Mouse (Mus musculus): Measurements from ENCODE around the gene Rasgef1b. TPM values are rescaled to one million over a fixed set of nuclear protein-coding genes. Genes with fewer than 3 reads are reported as not detected.

Rasgef1b gene
- total RNA-seq, 2 experiments from 2014 or later: 0.85 to 1.2 TPM

- ATAC-seq (ENCODE audit: poor library complexity, severe bottlenecking): no peak
Measured at GRCm38 (mm10) chr5:99271531-99271930, 457.3 kb downstream of the Rasgef1b start.

GRCm38 (mm10) chr5:99269131-99269530 is 459.7 kb downstream of the Rasgef1b start:
- ATAC-seq (ENCODE audit: poor library complexity, severe bottlenecking): 0 out of 2 replicates have a peak, but pooled peaks have one; percentile 14

- peak; percentile 79 for ATAC-seq (ENCODE audit: poor library complexity, severe bottlenecking)
Measured at GRCm38 (mm10) chr5:99267338-99267737, 461.5 kb downstream of the Rasgef1b start.

GRCm38 (mm10) chr5:99266301-99266700 is 462.6 kb downstream of the Rasgef1b start:
- peak; percentile 41 for ATAC-seq (ENCODE audit: poor library complexity, severe bottlenecking)

DNA sequence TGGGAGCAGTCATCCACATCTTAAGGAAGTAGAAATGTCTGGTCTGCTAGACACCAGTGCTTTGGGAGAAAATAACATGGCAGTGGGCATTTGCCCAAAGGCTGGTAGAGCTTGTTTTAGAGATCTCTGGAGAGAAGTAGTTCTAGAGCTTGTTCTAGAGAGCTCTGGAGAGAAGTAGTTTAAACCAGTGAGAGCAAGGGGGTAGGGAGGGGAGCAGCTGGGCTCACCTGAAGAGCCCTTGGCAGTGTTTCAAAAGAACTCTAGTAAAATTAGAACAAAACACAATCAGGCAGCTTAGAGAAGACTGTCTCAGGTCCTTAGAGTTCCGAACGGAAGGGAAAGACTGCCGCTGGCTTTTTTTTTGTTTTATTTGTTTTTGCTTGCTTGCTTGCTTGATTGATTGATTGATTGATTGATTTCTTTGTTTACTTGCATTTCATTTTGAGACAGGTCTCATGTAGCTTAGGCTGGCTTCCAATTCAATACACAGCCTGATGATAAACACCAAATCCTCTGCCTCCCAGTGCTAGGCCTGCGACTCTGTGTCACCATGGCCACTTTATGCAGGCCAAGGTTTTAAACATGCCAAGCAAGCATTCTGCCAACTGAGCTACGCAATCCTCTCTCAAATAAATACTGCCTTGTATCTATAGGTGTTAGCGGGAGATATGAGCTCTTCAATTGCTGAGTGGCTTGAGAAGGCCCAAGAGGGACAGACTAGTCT is 466.5 kb downstream of the Rasgef1b start:
- no peak for ATAC-seq (ENCODE audit: poor library complexity, severe bottlenecking)

DNA sequence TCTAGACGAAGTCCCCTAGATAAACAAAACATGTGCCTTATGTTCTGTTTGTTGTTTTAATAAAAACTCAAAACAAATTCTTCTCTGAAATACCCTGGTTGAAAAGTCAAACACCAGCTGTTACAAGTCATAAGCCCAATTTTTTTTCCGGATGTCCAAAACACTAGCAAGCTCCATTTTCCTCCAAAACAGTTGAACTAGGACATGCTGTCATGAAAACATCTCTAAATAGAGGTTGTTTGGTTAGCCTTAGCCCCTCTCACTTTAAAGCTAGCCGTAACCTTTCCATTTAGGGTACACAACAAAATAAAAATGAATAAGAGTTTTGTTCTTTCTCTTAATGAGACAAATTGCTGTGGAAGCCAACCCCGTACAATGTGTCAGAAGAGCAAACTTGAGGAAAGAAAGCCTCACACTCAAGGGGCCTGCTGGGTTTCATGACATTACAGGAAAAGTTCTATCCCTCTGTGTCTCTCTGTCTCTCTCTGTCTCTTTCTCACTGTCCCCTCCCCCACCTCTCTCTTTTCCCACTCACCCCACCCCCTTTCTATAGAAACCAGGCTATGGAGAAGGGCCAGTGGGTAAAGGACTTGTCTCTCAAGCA is 467.6 kb downstream of the Rasgef1b start:
- ATAC-seq (ENCODE audit: poor library complexity, severe bottlenecking): no peak

GRCm38 (mm10) chr5:99258003-99258500 is 470.8 kb downstream of the Rasgef1b start:
- ATAC-seq (ENCODE audit: poor library complexity, severe bottlenecking): no peak

GRCm38 (mm10) chr5:99252203-99253135 is 476.4 kb downstream of the Rasgef1b start:
- ATAC-seq (ENCODE audit: poor library complexity, severe bottlenecking): peak; percentile 90

DNA sequence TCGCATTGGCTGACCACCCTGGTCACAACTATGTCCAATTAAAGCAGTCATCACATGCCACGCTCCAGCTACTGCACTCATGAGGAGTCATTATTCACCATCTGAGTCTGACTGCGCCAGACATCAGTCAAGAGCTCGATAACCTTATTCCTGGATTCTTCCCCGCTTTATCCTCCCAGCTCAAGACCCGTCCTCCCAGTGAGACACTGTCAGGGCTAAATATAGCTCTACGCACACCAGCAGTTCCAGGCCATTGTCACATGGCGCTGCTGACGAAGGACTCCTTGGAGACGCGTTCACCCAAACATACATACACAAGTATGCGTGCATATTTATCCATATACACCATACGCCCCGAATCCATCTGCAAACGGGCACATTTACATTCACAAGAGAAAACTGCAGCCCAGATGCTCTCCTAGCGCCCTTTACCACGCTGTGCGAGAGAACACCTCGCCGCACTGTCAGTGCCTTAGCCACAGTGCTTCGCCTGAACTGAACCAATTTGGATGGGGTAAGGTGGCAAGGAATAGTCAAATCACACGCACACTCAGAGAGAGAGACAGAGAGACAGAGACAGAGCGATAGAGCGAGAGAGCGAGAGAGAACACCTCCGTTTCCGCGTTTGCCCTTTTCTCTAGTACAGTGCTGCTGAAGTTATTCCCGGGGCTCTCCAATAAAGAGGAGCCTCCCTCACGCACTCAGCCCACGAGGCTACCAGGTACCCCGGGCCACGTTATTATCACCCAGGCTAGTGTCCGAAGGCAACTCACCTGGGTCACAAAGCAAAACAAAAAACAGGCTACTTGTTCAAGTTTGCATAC is 477.3 kb downstream of the Rasgef1b start:
- ATAC-seq (ENCODE audit: poor library complexity, severe bottlenecking): no peak

DNA sequence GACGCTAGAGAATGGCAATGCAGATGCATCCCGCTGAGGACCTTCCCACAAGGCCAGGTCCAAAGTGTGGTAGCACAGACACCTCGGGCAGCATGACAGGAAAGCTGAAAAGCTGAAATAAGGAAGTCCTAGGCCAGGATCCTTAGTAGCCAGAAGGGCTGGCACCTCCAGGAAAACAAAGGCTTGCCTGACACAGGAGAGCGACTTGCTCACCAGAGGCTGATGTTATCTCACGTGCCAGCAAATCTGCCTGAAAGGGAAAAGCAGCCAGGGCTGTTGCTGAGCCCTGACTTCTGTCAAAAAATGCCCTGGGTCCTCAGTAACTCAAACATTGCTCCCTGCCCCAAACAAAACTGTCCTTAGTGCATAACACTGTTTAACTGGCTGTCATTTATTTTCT is 478.0 kb downstream of the Rasgef1b start:
- ATAC-seq (ENCODE audit: poor library complexity, severe bottlenecking): no peak

DNA sequence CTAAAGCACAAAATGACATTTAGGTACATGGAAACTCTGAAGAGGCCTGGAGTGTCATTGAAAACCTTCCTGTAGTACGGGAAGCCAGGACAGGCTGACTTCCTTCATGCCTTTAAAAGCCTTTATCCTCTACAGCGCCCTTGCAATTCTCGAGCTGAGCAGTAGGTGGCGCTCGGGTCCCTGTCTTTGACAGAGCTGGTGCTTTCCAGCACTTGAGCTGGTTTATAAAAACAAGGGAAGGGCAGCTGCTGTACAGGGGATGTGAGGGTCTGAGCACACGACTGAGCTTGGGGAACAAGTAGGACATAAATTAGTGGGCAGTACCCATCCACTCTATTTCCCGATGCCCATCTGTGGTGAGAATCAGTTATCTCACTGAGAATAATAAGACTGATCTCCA is 480.4 kb downstream of the Rasgef1b start:
- peak; percentile 67 for ATAC-seq (ENCODE audit: poor library complexity, severe bottlenecking)

- no peak for ATAC-seq (ENCODE audit: poor library complexity, severe bottlenecking)
Measured at GRCm38 (mm10) chr5:99247915-99248314, 480.9 kb downstream of the Rasgef1b start.

DNA sequence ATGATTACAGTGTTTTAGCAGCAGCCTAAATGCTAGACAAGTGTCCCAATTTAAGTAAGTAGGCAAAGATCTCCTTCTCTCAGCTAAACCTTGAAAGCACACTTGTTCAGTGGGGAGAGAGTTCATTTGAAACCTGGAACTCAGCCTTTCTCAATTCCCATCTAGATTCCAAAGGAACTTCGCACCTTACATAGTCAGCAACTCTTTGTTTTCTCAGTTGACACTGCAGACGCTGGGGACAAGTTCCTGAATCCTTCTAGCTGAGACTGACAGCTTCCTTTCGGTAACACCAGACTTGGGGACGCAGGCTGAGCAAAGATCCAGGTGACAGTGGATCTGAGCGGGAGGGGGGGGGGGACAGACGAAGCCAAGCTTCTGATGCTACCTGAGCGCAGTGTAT is 481.4 kb downstream of the Rasgef1b start:
- ATAC-seq (ENCODE audit: poor library complexity, severe bottlenecking): no peak

- ATAC-seq (ENCODE audit: poor library complexity, severe bottlenecking): no peak
Measured at GRCm38 (mm10) chr5:99246972-99247371, 481.9 kb downstream of the Rasgef1b start.

- no peak for ATAC-seq (ENCODE audit: poor library complexity, severe bottlenecking)
Measured at GRCm38 (mm10) chr5:99241988-99242740, 486.7 kb downstream of the Rasgef1b start.

DNA sequence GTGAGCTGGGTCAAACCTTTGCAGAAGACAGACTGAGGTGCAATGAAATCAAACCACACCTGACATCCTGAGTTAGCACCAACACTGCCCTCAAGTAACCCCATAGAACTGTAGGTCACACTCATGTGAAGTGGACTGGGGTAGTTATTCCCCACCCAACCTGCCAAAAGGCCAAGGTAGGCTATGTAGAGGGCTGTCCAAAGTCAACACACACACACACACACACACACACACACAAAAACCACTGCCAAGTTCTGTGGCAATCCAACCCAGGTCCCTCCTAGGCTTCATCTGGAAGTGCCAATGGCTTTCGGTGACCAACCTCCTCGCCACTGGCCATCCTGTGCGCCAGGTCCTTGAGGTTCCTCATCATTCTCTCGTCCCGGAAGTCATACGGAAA is 488.4 kb downstream of the Rasgef1b start:
- no peak for ATAC-seq (ENCODE audit: poor library complexity, severe bottlenecking)

DNA sequence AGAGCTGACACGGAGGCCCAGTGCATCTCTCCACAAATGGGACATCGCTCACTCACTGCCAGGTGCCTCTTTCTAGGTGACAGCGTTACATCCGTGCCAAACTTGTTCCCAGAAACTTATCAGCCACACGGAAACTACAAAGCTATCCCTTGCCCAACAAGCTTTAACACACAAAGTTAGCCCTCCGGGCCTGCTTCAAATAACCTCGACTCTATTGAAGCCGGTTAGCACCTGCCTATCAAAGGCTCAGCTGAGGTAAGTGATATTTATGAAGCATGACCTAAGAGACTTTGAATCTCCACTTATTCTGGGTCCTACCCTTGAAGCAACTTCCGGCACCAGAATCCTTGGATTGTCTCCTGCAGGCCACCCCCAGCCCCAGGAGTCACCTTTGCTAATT is 489.2 kb downstream of the Rasgef1b start:
- no peak for ATAC-seq (ENCODE audit: poor library complexity, severe bottlenecking)

GRCm38 (mm10) chr5:99238150-99238549 is 490.7 kb downstream of the Rasgef1b start:
- ATAC-seq (ENCODE audit: poor library complexity, severe bottlenecking): no peak

DNA sequence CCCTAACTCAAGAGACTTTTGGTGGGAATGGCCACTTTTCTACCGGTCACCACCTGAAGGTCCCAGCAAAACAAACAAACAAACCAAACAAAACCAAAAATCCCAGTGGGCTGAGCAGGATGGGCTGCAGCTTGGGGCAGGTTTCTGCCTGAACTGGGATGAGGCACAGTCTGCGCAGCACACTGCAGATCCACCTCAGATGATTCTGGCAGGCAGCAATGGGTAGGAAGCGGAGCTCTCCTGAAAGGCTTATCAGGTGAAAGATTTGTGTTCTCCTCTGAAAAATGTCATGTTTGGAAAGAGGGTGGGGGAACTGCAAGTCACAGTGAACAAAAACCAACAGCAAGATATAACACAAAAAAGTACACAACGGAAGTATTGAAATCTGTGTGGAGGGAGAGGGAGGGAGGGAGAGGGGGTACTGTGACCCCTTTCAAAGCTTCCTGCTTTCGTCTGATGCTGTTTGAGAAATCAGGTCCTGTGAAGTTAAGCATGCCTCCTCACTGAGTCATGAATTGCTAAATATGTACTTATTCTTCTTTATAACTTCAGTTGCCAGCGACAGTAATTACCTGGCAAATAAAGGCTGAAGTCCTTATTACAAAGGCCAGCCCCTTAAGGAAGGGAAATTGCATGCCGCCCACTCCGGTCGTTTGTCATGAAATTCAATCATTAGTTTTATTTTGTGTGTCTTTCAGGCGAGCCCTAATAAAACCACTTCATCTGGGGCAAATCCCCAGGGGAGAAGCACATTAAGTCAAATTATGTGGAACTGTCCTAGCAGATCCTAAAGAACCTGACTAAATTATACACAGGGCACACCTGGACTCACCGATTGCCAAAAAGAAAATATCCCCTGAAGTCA is 491.7 kb downstream of the Rasgef1b start:
- ATAC-seq (ENCODE audit: poor library complexity, severe bottlenecking): no peak

Measured in megakaryocyte, adult 5-6 weeks (primary cell).